Mouse (Mus musculus) lung, adult 18-20 months (tissue): ENCODE measurements at regions not wholly inside any gene's neighbourhood (a gene's known extent, or its start where the extent isn't known, plus 50 kb on each side); places are given as distances from the start of the nearest gene placed in this dataset.
"Not testable (repeated sequence)": the region's sequence is repeated elsewhere in the genome, so short reads cannot be mapped to it uniquely, and the experiment has no call there.

Experiments used
- DNase-seq, 2 experiments: peaks; one replicate each; pipeline ENCODE4 v3.0.0; 2022; ENCODE audit warnings: mixed read lengths in 2 of 2

DNA sequence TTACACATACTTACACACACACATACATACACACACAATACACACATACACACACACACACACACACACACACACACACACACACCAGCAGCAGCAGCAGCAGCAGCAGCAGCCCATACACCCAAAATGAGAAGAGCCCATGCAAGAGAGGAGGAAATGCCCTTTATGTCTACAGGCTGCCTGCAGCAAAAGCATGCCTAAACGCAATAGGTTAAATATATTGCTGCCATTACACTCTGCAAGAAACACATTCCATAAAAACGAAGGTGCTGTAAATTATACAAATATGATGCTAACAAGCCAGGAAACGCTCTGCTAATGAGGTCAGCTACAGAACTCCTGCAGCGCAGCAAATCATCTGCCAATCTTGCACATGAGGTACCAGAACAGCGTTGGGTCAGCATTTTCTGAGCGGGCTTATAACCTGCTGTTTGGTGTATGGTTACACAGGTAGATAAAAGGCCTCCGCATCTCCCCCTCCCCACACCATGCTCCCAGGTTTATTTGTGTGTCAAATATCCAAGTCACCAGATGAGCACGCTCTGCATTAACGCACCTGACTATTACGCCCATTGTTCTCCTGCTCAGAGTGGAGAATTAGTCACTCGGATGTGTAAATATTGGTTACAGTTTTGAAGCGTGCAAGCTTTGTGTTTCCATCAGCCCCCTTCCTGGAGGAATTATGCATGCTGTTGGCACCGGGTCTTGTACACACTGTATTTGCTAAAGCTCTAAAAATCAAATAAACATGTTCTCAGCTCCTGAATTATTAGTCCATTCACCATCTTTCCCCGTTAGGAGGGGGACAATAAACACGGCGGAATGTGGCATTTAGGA, 214.0 kb upstream of the Zfp703 start:
- DNase-seq = peak in 1 of 2 experiments; percentile 24

DNA sequence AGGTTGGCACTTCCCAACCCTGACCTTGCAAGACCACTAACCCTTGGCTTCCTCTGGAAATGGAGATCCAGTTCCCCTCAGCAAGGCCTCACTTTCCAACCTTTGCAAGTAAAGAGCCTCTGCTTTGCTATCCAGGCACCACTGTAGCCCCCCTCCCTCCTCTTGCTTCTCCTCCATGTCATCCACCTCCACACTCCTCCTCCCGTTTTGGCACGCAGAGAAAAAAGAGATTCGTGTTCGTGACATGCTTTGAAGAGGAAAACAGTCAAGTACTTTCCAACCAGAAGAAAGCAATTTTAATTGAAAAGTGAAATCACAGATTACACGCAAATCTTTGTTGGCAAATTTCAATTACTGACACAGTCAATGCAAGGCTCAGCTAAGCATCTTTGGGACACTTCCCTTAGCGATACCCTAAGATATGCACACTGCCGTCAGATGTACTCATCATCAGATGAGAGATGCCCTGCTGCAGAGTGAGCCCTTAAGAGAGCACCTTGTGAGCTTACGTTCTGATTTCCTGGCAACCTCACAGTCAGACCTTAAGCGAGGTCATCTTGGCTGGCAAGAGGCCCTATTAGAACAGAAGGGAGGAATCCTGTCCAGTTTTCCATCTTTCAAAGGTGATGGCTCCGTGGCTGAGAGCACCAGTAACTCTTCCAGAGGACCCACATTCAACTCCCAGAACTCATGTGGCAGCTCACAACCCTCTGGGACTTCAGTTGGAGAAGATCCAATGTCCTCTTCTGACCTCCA, 208.5 kb upstream of the Zfp703 start:
- DNase-seq = no peak

DNA sequence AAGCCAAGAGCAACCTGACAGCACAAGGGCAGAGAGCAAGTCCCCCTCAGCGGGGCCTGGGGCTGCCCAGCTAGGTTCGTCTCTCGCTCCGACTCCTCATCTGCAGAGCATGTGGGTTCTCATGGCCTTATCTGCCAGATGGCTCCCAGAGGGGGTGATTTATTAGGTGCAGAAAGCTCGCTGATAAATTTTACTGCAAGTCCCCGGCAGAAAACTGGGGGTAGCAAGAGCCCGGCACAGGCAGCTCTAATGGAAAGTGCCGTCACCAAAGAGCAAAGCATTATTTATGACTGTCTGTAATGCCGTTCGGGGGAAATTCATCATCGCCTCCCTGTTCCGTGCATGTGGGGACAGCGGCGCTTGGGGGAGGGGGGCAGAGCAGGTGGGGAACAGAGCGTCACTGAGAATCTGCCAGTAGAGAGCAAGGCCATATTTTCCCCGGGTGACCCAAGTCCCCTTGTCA, 206.7 kb upstream of the Zfp703 start:
- no peak for DNase-seq

DNA sequence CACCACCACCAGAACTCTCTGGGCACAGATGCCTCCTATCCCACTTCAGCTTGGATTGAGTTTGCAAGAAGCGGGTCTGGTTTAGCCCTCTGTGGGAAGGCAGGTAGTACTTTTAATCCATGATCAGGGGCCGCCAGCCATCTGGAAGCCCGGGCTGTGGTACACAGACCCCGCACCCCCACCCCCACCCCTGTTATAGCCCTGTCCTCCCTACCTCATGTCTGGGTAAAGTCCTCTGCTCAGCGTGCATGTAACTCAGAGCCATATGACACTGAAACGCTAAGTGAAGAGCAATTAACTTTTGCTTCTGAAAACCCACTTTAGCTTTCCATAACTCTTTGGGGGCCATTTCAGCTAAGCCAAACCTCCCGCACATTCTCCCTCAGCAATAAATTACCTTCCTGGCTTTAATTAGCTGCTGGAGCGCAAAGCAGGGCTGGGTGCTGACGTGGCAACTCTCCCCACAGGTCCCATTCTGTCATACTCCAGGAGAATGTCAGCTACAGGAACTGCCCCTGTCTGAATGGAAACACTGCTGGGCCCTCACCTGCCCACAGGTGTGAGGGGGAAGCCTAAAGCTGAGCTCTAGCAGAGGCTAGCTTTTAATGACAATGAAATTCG, 198.1 kb upstream of the Zfp703 start:
- no peak for DNase-seq

DNA sequence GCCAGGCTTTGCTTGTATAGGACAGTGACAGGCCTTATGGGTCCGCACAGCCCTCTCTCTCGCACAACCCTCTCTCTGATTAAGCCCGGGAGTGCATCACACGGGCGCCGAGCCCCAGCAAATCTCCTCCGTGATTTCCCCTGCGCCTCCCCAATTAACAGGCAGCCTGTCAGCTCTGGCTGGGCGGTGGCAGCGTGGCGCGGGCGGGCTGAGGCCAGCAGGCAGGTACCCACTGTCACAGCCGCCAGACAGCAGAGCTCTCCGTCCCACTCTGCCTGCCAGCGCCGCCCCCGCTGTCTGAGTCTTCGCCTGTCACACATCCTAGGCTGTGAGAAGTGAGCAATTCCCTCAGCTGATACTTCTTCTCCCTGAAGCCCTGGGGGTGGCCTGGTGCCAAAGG, 196.6 kb upstream of the Zfp703 start:
- no peak for DNase-seq

DNA sequence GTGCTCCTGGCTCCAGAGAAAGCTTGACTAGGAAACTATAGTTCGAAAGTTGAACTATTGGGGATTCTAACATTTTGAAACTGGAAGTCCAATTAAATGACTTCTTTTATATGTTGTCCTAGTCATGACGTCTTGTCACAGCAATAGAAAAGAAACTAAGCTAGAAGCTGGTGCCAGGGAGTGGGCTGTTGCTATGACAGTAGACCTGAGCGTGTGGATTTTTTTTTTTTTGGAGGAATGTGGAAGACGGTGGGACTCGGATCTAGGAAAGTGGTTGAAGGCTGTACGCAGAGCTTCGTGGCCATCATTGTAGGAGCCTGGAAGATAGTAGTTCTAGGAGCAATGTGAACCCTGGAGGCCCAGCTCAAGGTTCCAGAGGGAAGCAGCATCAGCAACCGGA, 194.2 kb upstream of the Zfp703 start:
- not testable (repeated sequence) for DNase-seq

DNA sequence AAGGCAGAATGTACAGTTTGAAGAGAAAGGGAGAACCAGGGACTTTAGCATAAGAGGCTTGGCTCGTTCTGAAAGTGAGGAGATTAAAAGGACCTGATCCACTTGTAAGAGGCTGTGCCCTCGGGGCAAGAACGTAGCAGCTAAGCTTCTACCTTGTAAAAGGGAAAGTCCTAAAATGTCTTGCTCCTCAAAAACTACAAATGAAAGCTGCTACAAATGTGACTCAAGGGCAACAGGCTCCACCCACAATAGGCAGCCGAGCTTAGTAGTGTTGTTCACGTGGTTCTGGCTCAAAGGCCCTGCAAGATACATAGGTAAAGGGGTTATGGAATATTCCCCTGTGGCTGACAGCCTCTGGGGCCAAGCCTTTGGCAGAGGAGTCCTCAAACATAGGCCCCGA, 192.7 kb upstream of the Zfp703 start:
- no peak for DNase-seq

DNA sequence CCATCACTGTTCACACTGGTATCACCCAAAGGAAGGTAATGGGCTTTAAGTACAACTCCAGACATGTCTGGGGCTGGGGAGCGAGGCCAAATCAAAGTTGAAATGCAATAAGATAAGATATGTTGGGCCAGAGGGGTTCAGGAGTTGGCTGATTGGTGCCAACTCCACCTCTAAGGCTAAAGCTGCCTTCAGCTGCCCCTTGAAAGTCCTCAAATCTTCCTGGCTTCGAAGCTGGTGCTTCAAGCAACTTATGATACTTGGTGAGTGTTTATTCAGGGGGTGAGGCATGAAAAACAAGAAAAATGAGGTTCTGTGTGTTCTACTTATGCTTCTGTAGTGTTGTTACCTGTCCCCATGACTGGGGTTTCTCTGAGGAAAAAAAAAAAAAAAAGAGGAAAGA, 185.3 kb upstream of the Zfp703 start:
- DNase-seq = peak; percentile 46 to 56

DNA sequence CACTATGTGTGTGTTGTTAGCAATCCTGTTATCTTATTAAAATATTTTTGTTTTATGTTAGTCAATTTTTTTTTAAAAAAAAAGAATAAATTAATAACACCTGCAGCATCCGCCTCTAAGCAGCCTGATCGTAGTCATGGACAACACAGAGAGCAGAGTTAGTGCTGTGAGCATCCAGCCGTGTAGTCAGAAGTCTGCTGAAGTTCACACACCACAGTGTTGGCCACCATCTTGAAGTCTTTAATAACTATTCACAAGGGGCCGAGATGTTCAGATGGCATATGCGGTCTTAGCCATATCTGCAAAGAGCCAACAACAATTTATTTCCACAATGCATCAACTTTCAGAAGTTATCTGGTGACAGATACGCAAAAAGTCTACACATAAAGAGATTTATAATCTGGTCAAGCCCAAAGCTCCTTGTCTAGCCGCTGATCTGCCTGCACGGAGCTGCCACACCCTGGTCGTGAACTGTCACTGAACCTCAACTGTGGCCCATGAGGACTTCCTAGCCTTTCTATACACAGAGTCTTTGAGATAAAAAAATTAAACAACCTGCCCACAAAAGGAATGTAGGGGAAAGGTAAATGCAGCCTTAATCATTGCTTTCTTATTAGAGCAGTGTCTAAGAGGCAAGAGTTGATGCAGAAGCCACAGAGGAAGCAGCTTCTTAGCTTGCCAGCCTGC, 183.4 kb upstream of the Zfp703 start:
- peak in 1 of 2 experiments; percentile 48 for DNase-seq

DNA sequence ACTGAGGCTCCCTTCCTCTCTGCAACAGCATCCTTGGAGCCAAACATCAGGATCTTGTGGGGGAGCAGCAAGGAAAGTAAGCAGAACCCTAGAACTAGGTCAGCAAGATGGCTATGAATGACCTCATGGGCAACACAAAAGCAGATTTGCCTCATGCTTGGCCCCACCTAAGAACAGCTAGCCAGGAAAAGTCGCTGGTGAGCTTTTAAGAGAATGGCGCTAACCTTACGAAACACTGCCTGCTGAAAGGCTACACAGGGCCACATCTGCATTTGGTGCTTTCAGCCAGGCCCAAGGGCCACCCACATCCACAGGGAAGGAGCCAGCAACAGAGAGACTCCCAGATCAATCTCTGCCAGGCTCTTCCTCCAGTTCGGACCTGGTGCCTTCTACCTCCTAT, 182.7 kb upstream of the Zfp703 start:
- DNase-seq = no peak

DNA sequence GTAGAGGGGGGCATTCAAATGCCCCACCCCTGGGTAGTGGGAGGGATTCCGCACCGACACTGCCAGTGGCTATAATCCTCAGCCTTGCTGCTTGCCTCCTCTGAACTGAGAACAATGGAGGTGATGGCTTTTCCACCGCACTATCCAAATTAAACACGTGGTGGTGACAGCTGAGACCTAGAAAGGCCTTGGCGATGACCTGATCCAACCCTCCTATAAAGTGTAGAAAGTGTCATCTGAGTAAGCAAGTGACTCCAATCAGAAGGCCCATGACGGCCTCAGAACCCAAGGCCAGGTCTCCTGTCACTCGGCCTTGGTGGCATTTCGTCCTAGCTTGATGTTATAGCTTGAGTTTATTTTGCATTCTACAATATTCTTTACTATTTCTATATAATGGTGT, 181.5 kb upstream of the Zfp703 start:
- DNase-seq = no peak

DNA sequence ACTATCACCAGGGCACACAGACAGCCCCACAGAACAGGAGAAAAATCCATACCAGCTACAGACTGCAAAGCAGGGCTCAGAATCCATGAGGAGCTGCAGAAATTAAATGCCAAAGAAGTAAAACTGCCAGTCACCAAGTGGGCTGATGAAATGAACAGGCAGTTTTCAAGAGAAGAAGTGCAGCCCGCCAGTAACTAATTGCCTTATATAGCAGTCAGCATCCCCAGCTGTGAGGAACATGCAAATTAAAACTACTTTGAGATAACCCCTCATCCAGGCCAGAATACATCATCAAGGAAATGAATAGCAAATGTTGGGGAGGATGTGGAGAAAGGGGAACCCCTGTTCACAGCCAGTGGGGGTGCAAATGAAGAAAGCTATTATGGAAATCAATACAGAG, 177.3 kb upstream of the Zfp703 start:
- no peak for DNase-seq

DNA sequence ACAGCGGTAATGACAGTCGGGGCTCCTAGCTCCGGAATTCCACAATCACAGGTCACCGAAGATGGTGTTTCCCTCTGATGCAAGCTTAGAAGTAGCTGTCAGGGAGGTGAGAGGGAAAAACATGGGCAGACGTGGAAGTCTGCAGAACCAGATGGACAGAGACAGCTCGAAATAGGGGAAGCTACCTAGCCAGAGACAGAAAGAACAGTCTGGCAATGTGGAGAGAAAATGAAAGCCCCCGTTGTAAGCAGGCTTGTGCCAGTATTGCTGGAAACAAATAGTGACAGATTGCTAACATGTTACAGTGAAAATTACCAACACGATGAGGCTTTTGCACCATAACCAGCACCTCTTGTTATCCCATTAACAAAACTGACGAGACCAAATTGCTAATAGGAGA, 173.0 kb upstream of the Zfp703 start:
- DNase-seq = no peak

DNA sequence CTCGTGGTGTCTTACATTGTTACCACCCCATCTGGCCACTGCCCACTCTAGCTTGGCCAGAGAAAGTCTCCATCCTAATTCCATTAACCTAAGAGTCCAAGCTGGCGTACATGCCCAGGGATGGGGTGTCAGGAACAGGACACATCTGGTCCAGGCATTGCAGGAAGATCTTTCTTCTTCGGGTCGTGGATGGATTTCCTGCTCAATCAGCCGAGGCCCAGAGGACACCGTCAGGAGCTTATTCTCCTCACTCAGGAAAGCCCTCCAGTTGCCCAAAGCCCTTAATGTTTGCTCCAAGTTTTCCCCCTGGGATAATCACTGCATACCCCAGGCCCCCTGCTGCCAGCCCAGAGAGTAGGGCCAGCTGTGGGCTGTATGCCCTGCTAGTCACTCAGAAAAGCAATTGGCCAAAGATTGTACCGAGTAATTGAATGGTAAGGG, 172.2 kb upstream of the Zfp703 start:
- DNase-seq = peak; percentile 42 to 47

DNA sequence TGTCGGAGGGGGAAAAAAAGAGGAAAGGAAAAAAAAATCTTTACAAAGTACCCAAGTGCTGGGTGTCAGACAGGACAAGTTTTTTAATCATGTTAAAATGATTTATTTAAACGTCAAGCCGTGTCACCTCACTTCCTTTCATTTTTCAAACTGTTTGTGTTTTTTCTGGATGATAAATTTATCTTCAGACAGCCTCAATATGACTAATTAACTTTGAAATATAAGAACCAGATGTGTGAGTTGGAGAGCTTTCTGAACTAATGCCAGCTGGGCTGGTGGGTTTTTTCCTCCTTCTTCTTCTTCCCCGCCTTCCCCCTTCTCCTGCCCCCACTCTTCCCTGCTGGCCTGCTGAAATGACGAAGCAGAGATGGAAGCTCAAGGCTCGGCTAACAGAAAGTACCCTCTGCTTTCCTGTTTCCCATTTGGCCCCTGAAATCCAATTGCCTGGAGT, 171.7 kb upstream of the Zfp703 start:
- peak in 1 of 2 experiments; percentile 17 for DNase-seq

DNA sequence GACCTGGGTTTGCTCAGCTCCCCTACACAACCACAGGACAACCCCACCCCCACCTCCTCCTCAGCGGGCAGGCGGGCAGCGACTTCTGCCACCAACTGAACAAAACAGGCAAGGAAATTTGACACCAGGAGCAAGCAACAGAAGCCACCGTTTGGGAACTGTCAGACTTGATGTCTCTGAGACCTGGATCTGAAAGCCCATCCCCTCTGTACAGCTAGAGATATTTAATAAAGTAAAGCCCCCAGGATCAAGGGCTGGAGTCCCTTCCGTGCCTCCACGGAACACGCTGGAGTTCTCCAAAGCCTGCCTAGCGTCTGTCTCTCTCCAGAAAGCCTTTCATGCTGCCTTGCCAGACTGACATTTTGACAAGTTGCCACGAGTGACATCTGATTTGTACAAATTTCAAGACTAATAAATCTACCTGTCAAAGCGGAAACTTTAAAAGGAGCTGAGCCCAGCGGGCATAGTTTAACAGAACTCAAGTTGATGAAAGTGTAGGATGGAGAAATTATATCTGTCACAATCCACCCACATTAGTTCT, 168.9 kb upstream of the Zfp703 start:
- no peak for DNase-seq

DNA sequence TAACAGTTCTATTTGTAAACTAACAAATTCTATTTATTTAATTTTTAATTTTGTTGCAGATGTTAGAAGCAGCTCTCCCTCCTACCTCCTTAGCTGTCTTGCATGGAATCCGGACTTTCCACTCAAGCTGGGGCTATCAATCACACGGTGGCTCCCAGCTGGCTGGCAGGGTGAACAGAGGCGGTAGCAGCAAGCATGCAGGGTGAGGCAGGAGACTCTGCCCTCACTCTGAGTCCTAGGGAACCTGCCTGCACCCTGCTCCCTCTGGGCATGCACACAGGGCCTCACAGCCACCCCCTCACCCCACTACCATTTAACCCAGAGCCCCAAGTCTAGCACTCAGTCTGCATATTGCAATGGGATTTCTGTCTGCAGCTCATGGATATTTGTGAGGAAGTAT, 168.4 kb upstream of the Zfp703 start:
- no peak for DNase-seq

DNA sequence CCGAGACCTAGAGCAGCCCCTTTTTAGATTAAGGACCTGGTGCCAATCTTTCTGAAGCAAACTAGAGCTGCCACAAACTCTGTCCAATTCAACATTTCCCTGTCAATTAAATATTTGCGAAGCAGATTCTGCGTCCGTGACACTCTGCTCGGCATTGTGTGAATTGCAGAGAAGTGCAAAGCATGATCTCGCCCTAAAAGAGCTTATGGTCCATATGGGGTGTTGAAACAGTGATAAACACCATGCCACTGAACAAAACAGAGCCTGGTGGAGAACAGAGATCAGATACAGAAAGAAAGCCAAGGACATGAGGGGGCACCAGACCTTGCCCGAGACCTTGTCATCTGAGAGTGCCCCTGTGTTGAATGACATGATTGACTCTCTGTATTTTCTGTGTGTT, 167.2 kb upstream of the Zfp703 start:
- DNase-seq = no peak

DNA sequence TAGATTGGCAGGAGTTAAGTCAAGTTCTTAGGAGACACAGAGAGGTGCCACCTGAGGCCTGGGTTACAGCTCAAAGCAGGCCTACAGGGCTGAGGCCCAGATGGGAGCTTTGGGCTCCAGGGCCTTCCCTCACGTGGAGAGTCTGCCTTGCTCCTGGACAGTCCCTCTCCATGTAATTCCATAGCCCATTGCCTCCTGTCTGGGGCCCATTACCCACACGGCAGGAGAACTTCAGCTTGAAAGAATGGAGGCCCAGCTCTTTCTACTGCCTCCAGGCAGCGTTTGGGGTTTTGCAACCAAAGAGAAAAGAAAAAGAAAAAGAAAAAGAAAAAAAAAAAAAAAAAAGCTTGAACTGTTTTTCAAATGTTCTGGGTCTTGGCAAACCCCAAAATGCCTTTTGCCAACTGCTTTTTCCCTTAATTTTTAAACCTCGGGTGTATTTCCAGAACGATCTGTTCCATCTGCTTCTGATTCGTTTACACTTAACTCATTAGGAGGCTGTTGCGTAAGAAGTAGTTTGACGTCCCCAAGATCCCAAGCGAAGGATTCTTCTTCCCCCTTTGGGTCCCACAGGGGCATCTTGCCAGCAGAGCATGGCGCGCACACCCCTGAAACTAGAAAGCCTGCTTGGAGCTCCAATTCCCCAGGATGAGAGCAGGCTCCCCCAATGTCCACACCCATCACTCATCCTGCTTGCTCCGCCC, 165.4 kb upstream of the Zfp703 start:
- DNase-seq = peak; percentile 33 to 62

DNA sequence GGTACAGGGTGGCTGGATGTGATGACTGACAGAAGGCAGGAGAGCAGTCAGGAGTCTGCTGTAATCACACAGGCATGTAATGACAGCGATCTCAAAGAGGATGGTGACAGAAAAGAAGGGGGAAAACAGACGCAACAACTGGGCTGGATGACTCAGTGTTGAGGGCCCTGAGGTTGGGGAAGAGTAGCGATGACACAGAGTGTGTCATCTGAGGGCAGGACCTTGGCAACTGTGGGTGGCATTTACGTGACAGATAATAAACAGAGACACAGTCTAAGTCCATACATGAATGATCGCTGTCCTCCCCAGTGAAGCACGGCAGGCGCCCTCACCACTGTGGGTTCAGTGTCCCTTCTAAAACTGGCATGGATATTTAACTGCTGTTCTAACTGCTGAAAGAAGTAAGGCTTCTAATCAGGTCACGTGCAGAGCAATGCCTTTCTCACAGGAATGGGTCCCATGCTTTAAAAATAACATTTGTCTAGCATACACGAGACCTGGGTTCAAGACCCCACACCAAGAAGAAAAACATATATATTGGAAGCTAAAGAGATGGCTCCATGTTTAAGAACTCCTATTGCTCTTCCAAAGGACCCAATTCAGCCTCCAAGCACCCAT, 163.8 kb upstream of the Zfp703 start:
- DNase-seq = peak in 1 of 2 experiments; percentile 38

DNA sequence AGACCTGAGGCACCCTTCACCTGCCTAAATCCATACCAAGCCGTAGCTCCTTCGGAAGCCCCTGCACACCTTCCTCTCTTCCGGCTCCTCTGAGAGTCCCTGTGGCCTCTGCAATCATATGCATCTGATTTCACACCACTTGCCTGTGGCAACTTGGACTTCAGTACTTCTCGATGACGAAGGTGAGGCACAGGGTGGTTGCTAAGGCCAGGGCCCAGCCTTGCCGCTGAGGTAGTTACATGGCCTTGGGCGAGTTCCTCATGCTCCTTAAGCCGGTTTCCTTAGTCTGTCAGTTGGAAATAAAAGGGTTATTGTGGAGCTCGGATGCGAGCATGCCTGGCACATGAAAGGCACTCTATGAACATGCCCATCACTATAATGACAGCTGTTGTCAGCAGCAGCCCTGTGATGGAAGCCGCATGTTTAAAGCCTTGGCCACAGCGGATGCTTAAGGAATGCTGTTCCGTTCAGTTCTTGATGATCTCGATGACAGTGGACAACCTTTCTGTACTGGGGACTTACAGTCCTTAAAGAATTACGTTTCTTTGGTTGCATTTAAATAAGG, 162.0 kb upstream of the Zfp703 start:
- no peak for DNase-seq
